Mouse (Mus musculus): ENCODE measurements around the gene Pdcd4.

The Pdcd4 gene

GRCm38 (mm10) chr19:53871502-53871901 lies 20.5 kb upstream of the Pdcd4 start:
- DNase-seq (ENCODE audit: low read depth, low spot score) = no peak

GRCm38 (mm10) chr19:53872994-53873713 lies 18.9 kb upstream of the Pdcd4 start:
- DNase-seq (ENCODE audit: low read depth, low spot score) = no peak

- DNase-seq (ENCODE audit: low read depth, low spot score) = no peak
These were observed 16.8 kb upstream of the Pdcd4 start for GRCm38 (mm10) chr19:53875246-53875645.

- no peak for DNase-seq (ENCODE audit: low read depth, low spot score)
These were observed 14.3 kb upstream of the Pdcd4 start for GRCm38 (mm10) chr19:53877779-53878178.

- DNase-seq (ENCODE audit: low read depth, low spot score) = no peak
These were observed 11.6 kb upstream of the Pdcd4 start for GRCm38 (mm10) chr19:53880460-53880859.

GRCm38 (mm10) chr19:53881786-53882185 lies 10.2 kb upstream of the Pdcd4 start:
- DNase-seq (ENCODE audit: low read depth, low spot score) = no peak

- no peak for DNase-seq (ENCODE audit: low read depth, low spot score)
These were observed 6.6 kb upstream of the Pdcd4 start for GRCm38 (mm10) chr19:53885450-53885849.

GRCm38 (mm10) chr19:53886576-53887370 lies 5.3 kb upstream of the Pdcd4 start:
- no peak for DNase-seq (ENCODE audit: low read depth, low spot score)

- DNase-seq (ENCODE audit: low read depth, low spot score) = no peak
These were observed 4.2 kb upstream of the Pdcd4 start for GRCm38 (mm10) chr19:53887822-53888221.

GRCm38 (mm10) chr19:53888331-53888730 lies 3.7 kb upstream of the Pdcd4 start:
- DNase-seq (ENCODE audit: low read depth, low spot score) = no peak

GRCm38 (mm10) chr19:53889555-53889954 lies 2.5 kb upstream of the Pdcd4 start:
- DNase-seq (ENCODE audit: low read depth, low spot score) = no peak

GRCm38 (mm10) chr19:53890274-53890673 lies 1.8 kb upstream of the Pdcd4 start:
- DNase-seq (ENCODE audit: low read depth, low spot score) = no peak

GRCm38 (mm10) chr19:53890781-53891251 lies 1.2 kb upstream of the Pdcd4 start:
- DNase-seq (ENCODE audit: low read depth, low spot score) = no peak

- no peak for DNase-seq (ENCODE audit: low read depth, low spot score)
These were observed 462 bp upstream of the Pdcd4 start for GRCm38 (mm10) chr19:53891569-53891968.

GRCm38 (mm10) chr19:53892838-53893359 lies 868 bp downstream of the Pdcd4 start:
- DNase-seq (ENCODE audit: low read depth, low spot score) = no peak

- DNase-seq (ENCODE audit: low read depth, low spot score) = peak; percentile 54
These were observed 1.7 kb downstream of the Pdcd4 start for GRCm38 (mm10) chr19:53893711-53894171.

- peak; percentile 62 for DNase-seq (ENCODE audit: low read depth, low spot score)
These were observed 2.6 kb downstream of the Pdcd4 start for GRCm38 (mm10) chr19:53894538-53895121.

GRCm38 (mm10) chr19:53898046-53898445 lies 6.0 kb downstream of the Pdcd4 start:
- DNase-seq (ENCODE audit: low read depth, low spot score) = no peak

GRCm38 (mm10) chr19:53898498-53898897 lies 6.5 kb downstream of the Pdcd4 start:
- DNase-seq (ENCODE audit: low read depth, low spot score) = no peak

GRCm38 (mm10) chr19:53898970-53899900 lies 7.2 kb downstream of the Pdcd4 start:
- no peak for DNase-seq (ENCODE audit: low read depth, low spot score)

All from skeletal muscle tissue, adult 2 months (tissue).